Mouse (Mus musculus) kidney, adult 2 months (tissue): ENCODE measurements at regions not wholly inside any gene's neighbourhood (a gene's known extent, or its start where the extent isn't known, plus 50 kb on each side); places are given as distances from the start of the nearest gene placed in this dataset.

Source experiments
- CTCF ChIP-seq: fragments of 200-500 bp; conservative IDR thresholded peaks from 2 replicates; pipeline ENCODE4 v1.5.1; 2011; ENCODE audit warnings: low read depth, mild to moderate bottlenecking, control low read depth, low read length, moderate library complexity, mixed read lengths; ENCODE audit not compliant: insufficient read depth, insufficient read length
- POLR2A ChIP-seq: fragments of 200-500 bp; IDR thresholded peaks from one replicate; pipeline ENCODE4 v1.6.1; 2011; ENCODE audit warnings: low read depth, low read length, control low read depth

DNA sequence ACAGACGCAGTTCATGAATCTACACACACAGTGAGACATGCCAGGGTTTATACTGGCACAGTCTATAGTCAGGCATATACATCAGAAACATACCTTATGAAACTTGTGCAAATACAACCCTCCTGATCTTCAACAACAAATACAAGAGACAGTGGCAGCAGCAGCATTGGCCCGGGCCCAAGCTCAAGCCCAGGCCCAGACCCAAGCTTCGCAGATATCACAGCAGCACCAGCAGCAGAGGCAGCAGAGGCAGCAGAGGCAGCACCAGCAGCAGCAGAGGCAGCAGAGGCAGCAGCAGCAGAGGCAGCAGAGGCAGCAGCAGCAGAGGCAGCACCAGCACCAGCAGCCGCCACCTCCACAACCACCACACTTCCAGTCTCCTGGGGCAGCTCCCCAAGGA, 80.0 kb downstream of the Samd9l start:
- TF ChIP-seq CTCF (no peak), POLR2A (no peak)
